In genomic region chr1:165969001-165969690, GRCm38 (mm10) we compare ENCODE assay signal across 24 mouse cellular contexts. TPM values are rescaled to one million over a fixed set of nuclear protein-coding genes. Genes with fewer than 3 reads are reported as not detected.
DNase-seq lines count a peak whose midpoint lies in the region; ATAC-seq and TF ChIP-seq lines count a peak whose summit lies in the region.
"Had no signal": no experiment of that assay in that cellular context is flagged by ENCODE, and none has a peak within 500 bp of the region (broad histone marks: within the 10 kb centered on the region; RNA-seq: fewer than 3 reads in every experiment).

No protein-coding gene starts in this region.

- no peak for DNase-seq in liver, embryonic 11.5 days (ENCODE audit: low spot score)
- no peak for DNase-seq in liver, postnatal 0 days
- DNase-seq in gastrocnemius, postnatal 25 days, result no peak
- DNase-seq in hindbrain, embryonic 11.5 days (ENCODE audit: low spot score), result no peak
- DNase-seq: adrenal gland, adult 2 months; adrenal gland, postnatal 14 days; cerebellum, adult 11 months; cerebellum, adult 2 months; cerebellum, adult 9-11 months; cerebellum, postnatal 25 days; embryo, embryonic 11 days; gastrocnemius, postnatal 10 days; heart, adult 11 months had no signal

- ATAC-seq in liver, embryonic 11.5 days (replicated peaks; ENCODE audit: low FRiP score), result peak; percentile 63; the same call in 1 of the 2 replicates
- no peak for ATAC-seq in liver, postnatal 0 days
- peak; percentile 58 for ATAC-seq in common myeloid progenitor, adult 5-6 weeks (replicated peaks; ENCODE audit: low read depth, poor library complexity, severe bottlenecking)
- ATAC-seq in megakaryocyte progenitor cell, adult 5-6 weeks (replicated peaks; ENCODE audit: poor library complexity), result peak; percentile 65
- ATAC-seq in hindbrain, embryonic 11.5 days (ENCODE audit: low FRiP score), result no peak
- ATAC-seq: forebrain, embryonic 13.5 days; forebrain, embryonic 16.5 days; hindbrain, embryonic 16.5 days had no signal

- H3K27me3 ChIP-seq in liver, embryonic 11.5 days (replicated peaks; ENCODE audit: control insufficient read depth, insufficient read depth, low read length), result no peaks in the 10 kb centered on the region
- H3K27me3 ChIP-seq in liver, postnatal 0 days (ENCODE audit: insufficient read depth, low read length), result no peaks in the 10 kb centered on the region
- H3K27me3 ChIP-seq in hindbrain, embryonic 11.5 days (ENCODE audit: control insufficient read depth, insufficient read depth, low read length), result no peaks in the 10 kb centered on the region; the same call in 1 of the 2 replicates
- H3K27me3 ChIP-seq: embryonic facial prominence, embryonic 13.5 days had no signal

- H3K9ac ChIP-seq in liver, embryonic 11.5 days (ENCODE audit: low read depth, low read length), result no peak overlapping the region
- H3K9ac ChIP-seq in liver, postnatal 0 days (replicated peaks), result no peak overlapping the region
- H3K9ac ChIP-seq in hindbrain, embryonic 11.5 days (ENCODE audit: low read depth, low read length), result no peak overlapping the region
- H3K9ac ChIP-seq: embryonic facial prominence, embryonic 13.5 days; forebrain, embryonic 13.5 days; hindbrain, embryonic 13.5 days had no signal

- H3K4me1 ChIP-seq in liver, embryonic 11.5 days (replicated peaks; ENCODE audit: control insufficient read depth, insufficient read depth, low read length), result peaks cover 8% of the 10 kb centered on the region
- H3K4me1 ChIP-seq in liver, postnatal 0 days (ENCODE audit: insufficient read depth), result no peaks in the 10 kb centered on the region
- H3K4me1 ChIP-seq in hindbrain, embryonic 11.5 days (replicated peaks; ENCODE audit: control insufficient read depth, insufficient read depth, low read length), result no peaks in the 10 kb centered on the region; the same call in 1 of the 2 replicates
- H3K4me1 ChIP-seq: embryonic facial prominence, embryonic 13.5 days had no signal

- no peak overlapping the region for H3K27ac ChIP-seq in liver, embryonic 11.5 days (ENCODE audit: low read depth, low read length)
- H3K27ac ChIP-seq in liver, postnatal 0 days (ENCODE audit: low read depth), result no peak overlapping the region
- no peak overlapping the region for H3K27ac ChIP-seq in hindbrain, embryonic 11.5 days (ENCODE audit: low read depth, low read length)
- H3K27ac ChIP-seq: embryonic facial prominence, embryonic 10.5 days; embryonic facial prominence, embryonic 13.5 days; forebrain, embryonic 10.5 days; forebrain, embryonic 13.5 days; hindbrain, embryonic 13.5 days had no signal

- no peaks in the 10 kb centered on the region for H3K9me3 ChIP-seq in liver, embryonic 11.5 days (ENCODE audit: control insufficient read depth, low read length)
- H3K9me3 ChIP-seq in liver, postnatal 0 days (ENCODE audit: low read length), result no peaks in the 10 kb centered on the region
- H3K9me3 ChIP-seq in hindbrain, embryonic 11.5 days (ENCODE audit: control insufficient read depth, low read length), result no peaks in the 10 kb centered on the region
- H3K9me3 ChIP-seq: embryonic facial prominence, embryonic 10.5 days; embryonic facial prominence, embryonic 13.5 days; forebrain, embryonic 10.5 days; forebrain, embryonic 13.5 days; hindbrain, embryonic 13.5 days had no signal

- TF ChIP-seq CTCF in liver, postnatal 0 days (IDR thresholded peaks at IDR 0.05; ENCODE audit: low read depth), result no peak

- TF ChIP-seq EP300 in liver, postnatal 0 days (IDR thresholded peaks at IDR 0.05; ENCODE audit: low read depth), result no peak

- H3K4me2 ChIP-seq in liver, embryonic 11.5 days, result no peak overlapping the region
- no peak overlapping the region for H3K4me2 ChIP-seq in liver, postnatal 0 days (ENCODE audit: low read depth, low read length)
- H3K4me2 ChIP-seq in hindbrain, embryonic 11.5 days (replicated peaks; ENCODE audit: low read depth, low read length), result no peak overlapping the region
- H3K4me2 ChIP-seq: embryonic facial prominence, embryonic 13.5 days; forebrain, embryonic 13.5 days; heart, embryonic 11.5 days; hindbrain, embryonic 13.5 days had no signal

- H3K36me3 ChIP-seq in liver, embryonic 11.5 days (ENCODE audit: control insufficient read depth, insufficient read depth, low read length), result no peaks in the 10 kb centered on the region
- no peaks in the 10 kb centered on the region for H3K36me3 ChIP-seq in liver, postnatal 0 days (replicated peaks; ENCODE audit: insufficient read depth, low read length)
- no peaks in the 10 kb centered on the region for H3K36me3 ChIP-seq in hindbrain, embryonic 11.5 days (ENCODE audit: control insufficient read depth, insufficient read depth, low read length)

- no peak overlapping the region for H3K4me3 ChIP-seq in liver, embryonic 11.5 days (ENCODE audit: low read depth, low read length)
- no peak overlapping the region for H3K4me3 ChIP-seq in liver, postnatal 0 days (ENCODE audit: low read depth, low read length)
- no peak overlapping the region for H3K4me3 ChIP-seq in hindbrain, embryonic 11.5 days (ENCODE audit: low read depth, low read length)
- H3K4me3 ChIP-seq: embryonic facial prominence, embryonic 10.5 days; embryonic facial prominence, embryonic 13.5 days; erythroblast, embryonic 14.5 days; forebrain, embryonic 10.5 days; forebrain, embryonic 13.5 days; hindbrain, embryonic 13.5 days had no signal

- 62% methylated on average over 3 of the region's 3 CpGs for WGBS in liver, embryonic 11.5 days
- 70% methylated on average over 3 of the region's 3 CpGs for WGBS in liver, postnatal 0 days (ENCODE audit: insufficient replicate concordance)
- 84% methylated on average over 3 of the region's 3 CpGs for WGBS in hindbrain, embryonic 11.5 days

RNA-seq across cellular contexts. Expression of gene Pou2f1, which starts 33.3 kb away (rescaled TPM):
- polyA plus RNA-seq in liver, embryonic 11.5 days (2014; fragmentation: Nextera tagmentation; extraction: Ambion mirVana), result 15.5 and 16.5 TPM in 2 replicates
- polyA plus RNA-seq in liver, postnatal 0 days (2015; fragmentation: Nextera tagmentation; extraction: Ambion mirVana), result 3.3 and 3.4 TPM in 2 replicates
- 15.9 and 25.9 TPM in 2 replicates for total RNA-seq in common myeloid progenitor, adult 5-6 weeks (2017)
- 23.9 and 28.5 TPM in 2 replicates for total RNA-seq in megakaryocyte progenitor cell, adult 5-6 weeks (2015)
- total RNA-seq in megakaryocyte progenitor cell, adult 5-6 weeks (2017), result 17.3 and 23.5 TPM in 2 replicates
- total RNA-seq in gastrocnemius, postnatal 25 days (2021), result 1 to 10 TPM; 4.8 to 6.3 TPM
- polyA plus RNA-seq in hindbrain, embryonic 11.5 days (2014; fragmentation: Nextera tagmentation; extraction: Ambion mirVana), result 25.0 and 26.1 TPM in 2 replicates

Comparison
In these comparisons a context has a peak if more than half of its experiments do, and no peak if none do; other contexts are left out.
1. ATAC-seq: peak in liver, embryonic 11.5 days (single experiment), common myeloid progenitor, adult 5-6 weeks (single experiment) and megakaryocyte progenitor cell, adult 5-6 weeks (single experiment); none in liver, postnatal 0 days (single experiment) and hindbrain, embryonic 11.5 days (single experiment).